Mouse (Mus musculus) ES-E14 (cell line): ENCODE measurements around the gene Ercc2. TPM values are rescaled to one million over a fixed set of nuclear protein-coding genes. Genes with fewer than 3 reads are reported as not detected.

Experiments used
- DNase-seq: peaks from one replicate; pipeline ENCODE4 v3.0.0-alpha.2; 2013; ENCODE audit warnings: low read depth, low spot score
- H3K27ac ChIP-seq: 2 replicates; pipeline ENCODE4 v1.5.1; 2012; ENCODE audit warnings: low read depth, mild to moderate bottlenecking, low read length, moderate library complexity, mixed read lengths; ENCODE audit not compliant: poor library complexity, insufficient read depth, severe bottlenecking
- H3K36me3 ChIP-seq: 2 replicates; pipeline ENCODE4 v1.6.1; 2012; ENCODE audit warnings: mild to moderate bottlenecking, low read length, moderate library complexity, mixed read lengths; ENCODE audit not compliant: control insufficient read depth, poor library complexity, insufficient read depth, severe bottlenecking
- H3K4me1 ChIP-seq, 2 experiments: fragments of 150-350 bp in 1 of 2; sonication (generic) in 1 of 2; 2 replicates each; pipeline ENCODE4 v1.6.1; 2012; ENCODE audit warnings: low read length in 2 of 2, mild to moderate bottlenecking in 1 of 2, mixed read lengths in 1 of 2; ENCODE audit not compliant: control insufficient read depth in 2 of 2, insufficient read depth in 2 of 2, poor library complexity in 1 of 2
- H3K4me3 ChIP-seq, 2 experiments: fragments of 150-350 bp in 1 of 2; sonication (generic) in 1 of 2; 2 replicates each; pipeline ENCODE4 v1.5.1; 2012; ENCODE audit warnings: low read length in 2 of 2, low read depth in 1 of 2, mild to moderate bottlenecking in 1 of 2, mixed read lengths in 1 of 2; ENCODE audit not compliant: insufficient read depth in 1 of 2, poor library complexity in 1 of 2, severe bottlenecking in 1 of 2
- H3K9ac ChIP-seq: 2 replicates; pipeline ENCODE4 v1.6.1; 2012; ENCODE audit warnings: low read depth, mild to moderate bottlenecking, low read length, mixed read lengths; ENCODE audit not compliant: poor library complexity, insufficient read depth, severe bottlenecking
- H3K9me3 ChIP-seq: fragments of 150-350 bp; sonication (generic); 2 replicates; pipeline ENCODE4 v1.6.1; 2012; ENCODE audit warnings: low read depth, mild to moderate bottlenecking, low read length; ENCODE audit not compliant: control insufficient read depth, insufficient read depth
- CHD2 ChIP-seq: IDR thresholded peaks from 2 replicates; pipeline ENCODE4 v1.6.1; 2014; ENCODE audit warnings: mild to moderate bottlenecking, low read depth, low read length, inconsistent platforms
- HCFC1 ChIP-seq: IDR thresholded peaks from 2 replicates; pipeline ENCODE4 v1.6.1; 2012; ENCODE audit warnings: low read length, inconsistent platforms, borderline replicate concordance; ENCODE audit not compliant: insufficient read depth
- MAFK ChIP-seq: IDR thresholded peaks from 2 replicates; pipeline ENCODE4 v1.6.1; 2014; ENCODE audit warnings: mild to moderate bottlenecking, low read depth, low read length, inconsistent platforms; ENCODE audit not compliant: insufficient read depth
- ZC3H11A ChIP-seq: IDR thresholded peaks from 2 replicates; pipeline ENCODE4 v1.6.1; 2012; ENCODE audit warnings: low read depth, mild to moderate bottlenecking, inconsistent platforms, low read length, borderline replicate concordance
- ZNF384 ChIP-seq: IDR thresholded peaks from 2 replicates; pipeline ENCODE4 v1.6.1; 2012; ENCODE audit warnings: low read depth, low read length, inconsistent platforms
- in situ Hi-C, 2 experiments: fragments of 600-800 bp; cut with MboI; formaldehyde crosslinking; loops; one replicate each; pipeline ENCODE4 v1.15.1; 2025; ENCODE audit warnings: low sequenced_read_pairs in 2 of 2, inconsistent platforms in 1 of 2; ENCODE audit not compliant: unreplicated experiment in 2 of 2
- total RNA-seq: library from RNA; depleted of rRNA; stranded (reverse); fragments of 300-350 nt; gene quantifications from 2 replicates; pipeline ENCODE4 v1.2.3, GENCODE M21; 2012

The Ercc2 gene
- total RNA-seq, 1 experiment: 38.8 TPM

- no peak for DNase-seq
- Histone ChIP-seq H3K36me3 (no peaks in the 10 kb centered on the region), H3K27ac (no peak within 1 kb of the TSS), H3K9ac (peak within 1 kb of the TSS; percentile 54), H3K4me1 (peaks cover 4 to 10% of the 10 kb centered on the region in 2 experiments; a peak in 3 of 4 replicates), H3K4me3 (peak within 1 kb of the TSS; percentile 66 to 91), H3K9me3 (no peaks in the 10 kb centered on the region)
- no peak for TF ChIP-seq HCFC1
- no peak for TF ChIP-seq CHD2
- no peak for TF ChIP-seq MAFK
- TF ChIP-seq ZC3H11A: no peak
- no peak for TF ChIP-seq ZNF384
- in situ Hi-C loops: no loop called here
Observed at GRCm38 (mm10) chr7:19404476-19404875, 22.7 kb downstream of the Ercc2 start, which contains the start of gene Ckm. Ckm (plus strand) TSS chr7:19404776.

GRCm38 (mm10) chr7:19405417-19405816, 23.6 kb downstream of the Ercc2 start:
- Histone ChIP-seq H3K4me1 (peaks cover 4 to 12% of the 10 kb centered on the region in 2 experiments; a peak in 3 of 4 replicates), H3K36me3 (no peaks in the 10 kb centered on the region), H3K9ac (no peak overlapping the region), H3K4me3 (no peak overlapping the region), H3K9me3 (no peaks in the 10 kb centered on the region), H3K27ac (no peak overlapping the region)
- DNase-seq: peak; percentile 61
- TF ChIP-seq ZC3H11A: peak; percentile 89; the same call in 1 of the 2 replicates
- no peak for TF ChIP-seq HCFC1
- no peak for TF ChIP-seq MAFK
- in situ Hi-C loops: no loop called here

GRCm38 (mm10) chr7:19409753-19410152, 27.9 kb downstream of the Ercc2 start:
- in situ Hi-C loops: loop anchor here in 1 of 2 experiments (10.0 kb wide), 1 partner anchor 65 kb away; no protein-coding TSS in a partner anchor
- TF ChIP-seq MAFK (no peak), CHD2 (no peak), HCFC1 (no peak), ZNF384 (no peak), ZC3H11A (no peak)

DNA sequence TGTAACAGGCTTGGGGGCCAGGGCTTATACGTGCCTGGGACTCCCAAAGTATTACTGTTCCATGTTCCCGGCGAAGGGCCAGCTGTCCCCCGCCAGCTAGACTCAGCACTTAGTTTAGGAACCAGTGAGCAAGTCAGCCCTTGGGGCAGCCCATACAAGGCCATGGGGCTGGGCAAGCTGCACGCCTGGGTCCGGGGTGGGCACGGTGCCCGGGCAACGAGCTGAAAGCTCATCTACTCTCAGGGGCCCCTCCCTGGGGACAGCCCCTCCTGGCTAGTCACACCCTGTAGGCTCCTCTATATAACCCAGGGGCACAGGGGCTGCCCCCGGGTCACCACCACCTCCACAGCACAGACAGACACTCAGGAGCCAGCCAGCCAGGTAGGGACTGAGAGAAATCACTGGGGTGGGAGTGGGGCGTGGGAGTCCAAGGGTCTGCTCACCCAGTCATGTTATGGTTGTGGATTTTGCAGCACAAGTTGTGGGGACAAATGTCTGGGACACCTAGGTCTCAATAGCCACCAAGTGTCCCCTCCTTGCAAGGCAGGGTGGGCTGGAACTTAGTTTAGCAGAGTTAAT, 29.0 kb downstream of the Ercc2 start:
- no peak overlapping the region for H3K9ac ChIP-seq
- H3K27ac ChIP-seq: no peak overlapping the region
- no peak for TF ChIP-seq CHD2
- no peak for TF ChIP-seq ZC3H11A
- no peak for TF ChIP-seq MAFK
- no peak for TF ChIP-seq HCFC1
- TF ChIP-seq ZNF384: no peak
- no peaks in the 10 kb centered on the region for H3K9me3 ChIP-seq
- in situ Hi-C loops: loop anchor here in 1 of 2 experiments (10.0 kb wide), 1 partner anchor 64 kb away; no protein-coding TSS in a partner anchor
- H3K4me1 ChIP-seq: peaks cover 0 to 17% of the 10 kb centered on the region in 2 experiments; a peak in 2 of 4 replicates
- DNase-seq: no peak
- no peak overlapping the region for H3K4me3 ChIP-seq
- H3K36me3 ChIP-seq: no peaks in the 10 kb centered on the region

More at GRCm38 (mm10) chr7:19409753-19410152, 27.9 kb downstream of the Ercc2 start:
- no peak for DNase-seq
- no peak overlapping the region for H3K4me3 ChIP-seq
- no peak overlapping the region for H3K9ac ChIP-seq
- no peak overlapping the region for H3K27ac ChIP-seq
- no peaks in the 10 kb centered on the region for H3K36me3 ChIP-seq
- H3K9me3 ChIP-seq: no peaks in the 10 kb centered on the region
- peaks cover 0 to 15% of the 10 kb centered on the region in 2 experiments; a peak in 2 of 4 replicates for H3K4me1 ChIP-seq
